Mouse (Mus musculus): Measurements from ENCODE around the gene Kpna2.
A peak's percentile ranks its signal among the peaks of the same experiment; 100 is the strongest.

The Kpna2 gene

GRCm38 (mm10) chr11:106981787-106982186 is 17.6 kb downstream of the Kpna2 start:
- DNase-seq = no peak

- DNase-seq = peak; percentile 88
Measured at GRCm38 (mm10) chr11:106980455-106980854, 18.9 kb downstream of the Kpna2 start.

- DNase-seq = peak; percentile 62
Measured at GRCm38 (mm10) chr11:106976194-106976593, 23.1 kb downstream of the Kpna2 start.

GRCm38 (mm10) chr11:106975419-106976177 is 23.7 kb downstream of the Kpna2 start:
- no peak for DNase-seq

GRCm38 (mm10) chr11:106974440-106974839 is 24.9 kb downstream of the Kpna2 start:
- DNase-seq = no peak

GRCm38 (mm10) chr11:106973016-106973415 is 26.3 kb downstream of the Kpna2 start:
- no peak for DNase-seq

GRCm38 (mm10) chr11:106969798-106970197 is 29.5 kb downstream of the Kpna2 start:
- no peak for DNase-seq

- peak; percentile 62 for DNase-seq
Measured at GRCm38 (mm10) chr11:106967630-106968029, 31.7 kb downstream of the Kpna2 start.

- no peak for DNase-seq
Measured at GRCm38 (mm10) chr11:106965881-106966280, 33.5 kb downstream of the Kpna2 start.

- DNase-seq = no peak
Measured at GRCm38 (mm10) chr11:106962310-106962709, 37.0 kb downstream of the Kpna2 start.

GRCm38 (mm10) chr11:106961471-106962081 is 37.8 kb downstream of the Kpna2 start:
- DNase-seq = no peak

GRCm38 (mm10) chr11:106959121-106959520 is 40.2 kb downstream of the Kpna2 start:
- no peak for DNase-seq

GRCm38 (mm10) chr11:106958407-106959071 is 40.8 kb downstream of the Kpna2 start:
- DNase-seq = no peak

- peak; percentile 82 for DNase-seq
Measured at GRCm38 (mm10) chr11:106957271-106957980, 41.9 kb downstream of the Kpna2 start.

- DNase-seq = no peak
Measured at GRCm38 (mm10) chr11:106954566-106954965, 44.8 kb downstream of the Kpna2 start.

- DNase-seq = no peak
Measured at GRCm38 (mm10) chr11:106954116-106954515, 45.2 kb downstream of the Kpna2 start.
